Mouse (Mus musculus) ES-Bruce4 (cell line): ENCODE measurements around the gene Ociad2. TPM values are rescaled to one million over a fixed set of nuclear protein-coding genes. Genes with fewer than 3 reads are reported as not detected.

Experiments used
- H3K27ac ChIP-seq: 2 replicates; pipeline ENCODE4 v1.5.1; 2012; ENCODE audit warnings: low read length, inconsistent platforms; ENCODE audit not compliant: insufficient read depth
- H3K27me3 ChIP-seq: 2 replicates; pipeline ENCODE4 v1.6.1; 2012; ENCODE audit warnings: mild to moderate bottlenecking, low read length, inconsistent platforms; ENCODE audit not compliant: control insufficient read depth, poor library complexity, insufficient read depth, severe bottlenecking
- H3K36me3 ChIP-seq: 2 replicates; pipeline ENCODE4 v1.6.1; 2012; ENCODE audit warnings: inconsistent platforms, mild to moderate bottlenecking, low read length, moderate library complexity; ENCODE audit not compliant: control insufficient read depth, poor library complexity, insufficient read depth, severe bottlenecking
- H3K4me1 ChIP-seq: one replicate; pipeline ENCODE4 v1.8.1; 2011; ENCODE audit warnings: low read length; ENCODE audit not compliant: control insufficient read depth, insufficient read depth
- H3K4me3 ChIP-seq: 2 replicates; pipeline ENCODE4 v1.5.1; 2011; ENCODE audit warnings: low read depth, mild to moderate bottlenecking, low read length
- H3K9ac ChIP-seq: 2 replicates; pipeline ENCODE4 v1.6.1; 2012; ENCODE audit warnings: low read depth, mild to moderate bottlenecking, inconsistent platforms; ENCODE audit not compliant: poor library complexity, severe bottlenecking
- H3K9me3 ChIP-seq: replicated peaks from 2 replicates; pipeline ENCODE4 v1.6.1; 2012; ENCODE audit warnings: mild to moderate bottlenecking, low read length, inconsistent platforms; ENCODE audit not compliant: control insufficient read depth, poor library complexity, insufficient read depth, severe bottlenecking
- CTCF ChIP-seq: IDR thresholded peaks from one replicate; pipeline ENCODE4 v1.8.1; 2011; ENCODE audit warnings: low read depth, low read length
- EP300 ChIP-seq: IDR thresholded peaks from 2 replicates; pipeline ENCODE4 v1.6.1; 2011; ENCODE audit warnings: low read depth, low read length; ENCODE audit not compliant: insufficient read depth
- POLR2A ChIP-seq: IDR thresholded peaks from one replicate; pipeline ENCODE4 v1.8.1; 2011; ENCODE audit warnings: low read length; ENCODE audit not compliant: insufficient read depth
- polyA plus RNA-seq: library from polyadenylated mRNA; stranded (reverse); fragments of >200 nt; gene quantifications from 2 replicates; pipeline ENCODE4 v1.2.4, GENCODE M21; 2011; ENCODE audit warnings: low read depth; ENCODE audit not compliant: missing spikeins, insufficient read depth, insufficient read length

Gene Ociad2
- polyA plus RNA-seq, 1 experiment = 4.9 TPM

- no peaks in the 10 kb centered on the region for H3K9me3 ChIP-seq
- H3K9ac ChIP-seq = no peak overlapping the region
- TF ChIP-seq EP300 = no peak
- H3K27ac ChIP-seq = no peak overlapping the region
- H3K36me3 ChIP-seq = no peaks in the 10 kb centered on the region
- no peaks in the 10 kb centered on the region for H3K4me1 ChIP-seq
- H3K4me3 ChIP-seq = no peak overlapping the region
- no peaks in the 10 kb centered on the region for H3K27me3 ChIP-seq
Measured at GRCm38 (mm10) chr5:73359752-73360141, 18.9 kb upstream of the Ociad2 start.

- H3K4me3 ChIP-seq = no peak overlapping the region
- no peaks in the 10 kb centered on the region for H3K4me1 ChIP-seq
- no peaks in the 10 kb centered on the region for H3K36me3 ChIP-seq
- no peak overlapping the region for H3K9ac ChIP-seq
- TF ChIP-seq CTCF = no peak
- no peak for TF ChIP-seq POLR2A
- no peak for TF ChIP-seq EP300
- H3K27ac ChIP-seq = no peak overlapping the region
- no peaks in the 10 kb centered on the region for H3K9me3 ChIP-seq
- no peaks in the 10 kb centered on the region for H3K27me3 ChIP-seq
Measured at GRCm38 (mm10) chr5:73359134-73359751, 18.4 kb upstream of the Ociad2 start.

- Histone ChIP-seq H3K27ac (no peak overlapping the region), H3K27me3 (no peaks in the 10 kb centered on the region), H3K4me1 (no peaks in the 10 kb centered on the region), H3K36me3 (no peaks in the 10 kb centered on the region), H3K9ac (no peak overlapping the region), H3K9me3 (peaks cover 4% of the 10 kb centered on the region; the same call in 1 of the 2 replicates), H3K4me3 (no peak overlapping the region)
- no peak for TF ChIP-seq CTCF
- no peak for TF ChIP-seq POLR2A
- no peak for TF ChIP-seq EP300
Measured at GRCm38 (mm10) chr5:73355393-73355792, 14.6 kb upstream of the Ociad2 start.

- no peaks in the 10 kb centered on the region for H3K27me3 ChIP-seq
- H3K36me3 ChIP-seq = no peaks in the 10 kb centered on the region
- H3K27ac ChIP-seq = no peak overlapping the region
- no peak overlapping the region for H3K9ac ChIP-seq
- TF ChIP-seq EP300 (no peak), CTCF (no peak), POLR2A (no peak)
- no peaks in the 10 kb centered on the region for H3K4me1 ChIP-seq
- H3K9me3 ChIP-seq = peaks cover 4% of the 10 kb centered on the region; the same call in 1 of the 2 replicates
- no peak overlapping the region for H3K4me3 ChIP-seq
Measured at GRCm38 (mm10) chr5:73353978-73354377, 13.2 kb upstream of the Ociad2 start.

- no peak overlapping the region for H3K27ac ChIP-seq
- peaks cover 4% of the 10 kb centered on the region; the same call in 1 of the 2 replicates for H3K9me3 ChIP-seq
- H3K36me3 ChIP-seq = no peaks in the 10 kb centered on the region
- H3K9ac ChIP-seq = no peak overlapping the region
- H3K27me3 ChIP-seq = no peaks in the 10 kb centered on the region
- no peaks in the 10 kb centered on the region for H3K4me1 ChIP-seq
- TF ChIP-seq POLR2A (no peak), CTCF (no peak), EP300 (no peak)
- no peak overlapping the region for H3K4me3 ChIP-seq
Measured at GRCm38 (mm10) chr5:73353519-73353918, 12.7 kb upstream of the Ociad2 start.

GRCm38 (mm10) chr5:73351796-73352195, 11.0 kb upstream of the Ociad2 start:
- peaks cover 4% of the 10 kb centered on the region; the same call in 1 of the 2 replicates for H3K9me3 ChIP-seq
- H3K4me1 ChIP-seq = no peaks in the 10 kb centered on the region
- no peak overlapping the region for H3K27ac ChIP-seq
- no peaks in the 10 kb centered on the region for H3K27me3 ChIP-seq
- H3K36me3 ChIP-seq = no peaks in the 10 kb centered on the region
- H3K4me3 ChIP-seq = no peak overlapping the region
- no peak overlapping the region for H3K9ac ChIP-seq
- TF ChIP-seq EP300 = no peak
- no peak for TF ChIP-seq POLR2A
- no peak for TF ChIP-seq CTCF
